Mouse (Mus musculus) c-Kit-positive CD71-positive TER-119-negative erythroid progenitor cells, embryonic 14.5 days (primary cell): ENCODE data around the gene Clip1.

Source experiments
- DNase-seq: peaks from one replicate; pipeline ENCODE4 v3.0.0-alpha.2; 2013; ENCODE audit warnings: low read depth

Gene Clip1

GRCm38 (mm10) chr5:123670800-123671472, 13.5 kb downstream of the Clip1 start:
- no peak for DNase-seq

- DNase-seq = no peak
Measured at GRCm38 (mm10) chr5:123669991-123670799, 14.2 kb downstream of the Clip1 start.

GRCm38 (mm10) chr5:123667915-123668314, 16.5 kb downstream of the Clip1 start:
- no peak for DNase-seq

- DNase-seq = no peak
Measured at GRCm38 (mm10) chr5:123665956-123666355, 18.5 kb downstream of the Clip1 start.

GRCm38 (mm10) chr5:123664329-123664728, 20.1 kb downstream of the Clip1 start:
- DNase-seq = no peak

- no peak for DNase-seq
Measured at GRCm38 (mm10) chr5:123662059-123662458, 22.4 kb downstream of the Clip1 start.

GRCm38 (mm10) chr5:123661602-123662001, 22.8 kb downstream of the Clip1 start:
- no peak for DNase-seq

GRCm38 (mm10) chr5:123657651-123658050, 26.8 kb downstream of the Clip1 start:
- no peak for DNase-seq

- DNase-seq = no peak
Measured at GRCm38 (mm10) chr5:123654937-123655336, 29.5 kb downstream of the Clip1 start.

GRCm38 (mm10) chr5:123653287-123653801, 31.1 kb downstream of the Clip1 start:
- no peak for DNase-seq

GRCm38 (mm10) chr5:123650825-123651224, 33.6 kb downstream of the Clip1 start:
- DNase-seq = no peak

GRCm38 (mm10) chr5:123642401-123642800, 42.0 kb downstream of the Clip1 start:
- DNase-seq = no peak

GRCm38 (mm10) chr5:123641259-123641900, 43.0 kb downstream of the Clip1 start:
- DNase-seq = no peak

- no peak for DNase-seq
Measured at GRCm38 (mm10) chr5:123640181-123640580, 44.2 kb downstream of the Clip1 start.

GRCm38 (mm10) chr5:123631210-123631609, 53.2 kb downstream of the Clip1 start:
- DNase-seq = no peak

GRCm38 (mm10) chr5:123626631-123627030, 57.8 kb downstream of the Clip1 start:
- DNase-seq = no peak

GRCm38 (mm10) chr5:123622421-123622820, 62.0 kb downstream of the Clip1 start:
- no peak for DNase-seq

GRCm38 (mm10) chr5:123618558-123618957, 65.9 kb downstream of the Clip1 start:
- DNase-seq = no peak

GRCm38 (mm10) chr5:123614246-123614645, 70.2 kb downstream of the Clip1 start:
- no peak for DNase-seq

GRCm38 (mm10) chr5:123609843-123610242, 74.6 kb downstream of the Clip1 start:
- DNase-seq = peak; percentile 62

GRCm38 (mm10) chr5:123609416-123609815, 75.0 kb downstream of the Clip1 start:
- no peak for DNase-seq

- DNase-seq = no peak
Measured at GRCm38 (mm10) chr5:123607211-123607669, 77.2 kb downstream of the Clip1 start.

- DNase-seq = peak; percentile 23
Measured at GRCm38 (mm10) chr5:123603496-123603895, 80.9 kb downstream of the Clip1 start.
